Mouse (Mus musculus): ENCODE results near the gene Ncln. TPM values are rescaled to one million over a fixed set of nuclear protein-coding genes. Genes with fewer than 3 reads are reported as not detected.

Gene Ncln
- total and polyA plus RNA-seq, 2 experiments from 2014 or later = 66.5 to 124 TPM

- H3K9ac ChIP-seq (replicated peaks; ENCODE audit: low read length) = peak overlapping the region; percentile 35; the same call in 1 of the 2 replicates
- ATAC-seq (peak; percentile 24), DNase-seq (ENCODE audit: low spot score) (peak; percentile 81)
- no peaks in the 10 kb centered on the region for H3K36me3 ChIP-seq (ENCODE audit: insufficient read depth, low read length)
- WGBS = 11% methylated on average over 36 of the region's 36 CpGs
- H3K4me1 ChIP-seq (ENCODE audit: insufficient read depth, low read length) = no peaks in the 10 kb centered on the region
- H3K27ac ChIP-seq = no peak overlapping the region
- peak; percentile 100 for TF ChIP-seq CTCF (IDR thresholded peaks at IDR 0.05; ENCODE audit: low read depth)
- peak overlapping the region; percentile 38 for H3K4me3 ChIP-seq (ENCODE audit: low read length)
- H3K9me3 ChIP-seq (ENCODE audit: low read length) = no peaks in the 10 kb centered on the region
- peak overlapping the region; percentile 64 for H3K4me2 ChIP-seq (ENCODE audit: low read depth, low read length)
- H3K27me3 ChIP-seq (ENCODE audit: insufficient read depth, low read length) = no peaks in the 10 kb centered on the region
Measured at GRCm38 (mm10) chr10:81502658-81503057, 6.5 kb upstream of the Ncln start.

GRCm38 (mm10) chr10:81501863-81502262, 5.7 kb upstream of the Ncln start:
- Histone ChIP-seq H3K36me3 (ENCODE audit: insufficient read depth, low read length) (no peaks in the 10 kb centered on the region), H3K27ac (no peak overlapping the region), H3K4me2 (ENCODE audit: low read depth, low read length) (no peak overlapping the region), H3K4me1 (ENCODE audit: insufficient read depth, low read length) (0 out of 2 replicates have a peak, but pooled peaks cover 4% of the 10 kb centered on the region), H3K27me3 (ENCODE audit: insufficient read depth, low read length) (no peaks in the 10 kb centered on the region), H3K9ac (replicated peaks; ENCODE audit: low read length) (no peak overlapping the region), H3K9me3 (ENCODE audit: low read length) (no peaks in the 10 kb centered on the region), H3K4me3 (ENCODE audit: low read length) (no peak overlapping the region)
- ATAC-seq = no peak
- 89% methylated on average over 5 of the region's 5 CpGs for WGBS
- DNase-seq (ENCODE audit: low spot score) = no peak
- TF ChIP-seq CTCF (IDR thresholded peaks at IDR 0.05; ENCODE audit: low read depth) = no peak

GRCm38 (mm10) chr10:81500032-81500431, 3.8 kb upstream of the Ncln start, which contains the start of gene S1pr4:
S1pr4 (minus strand) TSS chr10:81500132.
- DNase-seq (ENCODE audit: low spot score) (no peak), ATAC-seq (no peak)
- H3K9ac ChIP-seq (replicated peaks; ENCODE audit: low read length) = no peak within 1 kb of the TSS
- H3K27me3 ChIP-seq (ENCODE audit: insufficient read depth, low read length) = no peaks in the 10 kb centered on the region
- no peak within 1 kb of the TSS for H3K4me2 ChIP-seq (ENCODE audit: low read depth, low read length)
- no peak within 1 kb of the TSS for H3K4me3 ChIP-seq (ENCODE audit: low read length)
- H3K4me1 ChIP-seq (ENCODE audit: insufficient read depth, low read length) = peaks cover 10% of the 10 kb centered on the region
- 86% methylated on average over 3 of the region's 3 CpGs for WGBS
- no peaks in the 10 kb centered on the region for H3K9me3 ChIP-seq (ENCODE audit: low read length)
- TF ChIP-seq CTCF (IDR thresholded peaks at IDR 0.05; ENCODE audit: low read depth) = no peak
- H3K36me3 ChIP-seq (ENCODE audit: insufficient read depth, low read length) = no peaks in the 10 kb centered on the region
- H3K27ac ChIP-seq = no peak within 1 kb of the TSS

GRCm38 (mm10) chr10:81499250-81499901, 3.2 kb upstream of the Ncln start:
- WGBS = 75% methylated on average over 23 of the region's 23 CpGs
- peaks cover 15% of the 10 kb centered on the region for H3K4me1 ChIP-seq (ENCODE audit: insufficient read depth, low read length)
- ATAC-seq = no peak
- 0 out of 2 replicates have a peak, but pooled peaks have one; percentile 1 for TF ChIP-seq CTCF (IDR thresholded peaks at IDR 0.05; ENCODE audit: low read depth)
- no peak overlapping the region for H3K9ac ChIP-seq (replicated peaks; ENCODE audit: low read length)
- H3K36me3 ChIP-seq (ENCODE audit: insufficient read depth, low read length) = no peaks in the 10 kb centered on the region
- no peaks in the 10 kb centered on the region for H3K27me3 ChIP-seq (ENCODE audit: insufficient read depth, low read length)
- no peaks in the 10 kb centered on the region for H3K9me3 ChIP-seq (ENCODE audit: low read length)
- DNase-seq (ENCODE audit: low spot score) = no peak
- no peak overlapping the region for H3K4me3 ChIP-seq (ENCODE audit: low read length)
- no peak overlapping the region for H3K27ac ChIP-seq
- no peak overlapping the region for H3K4me2 ChIP-seq (ENCODE audit: low read depth, low read length)

GRCm38 (mm10) chr10:81498316-81499249, 2.4 kb upstream of the Ncln start:
- no peak overlapping the region for H3K9ac ChIP-seq (replicated peaks; ENCODE audit: low read length)
- ATAC-seq (no peak), DNase-seq (ENCODE audit: low spot score) (no peak)
- peak; percentile 30; the same call in 1 of the 2 replicates for TF ChIP-seq CTCF (IDR thresholded peaks at IDR 0.05; ENCODE audit: low read depth)
- H3K4me3 ChIP-seq (ENCODE audit: low read length) = no peak overlapping the region
- H3K27me3 ChIP-seq (ENCODE audit: insufficient read depth, low read length) = no peaks in the 10 kb centered on the region
- H3K4me2 ChIP-seq (ENCODE audit: low read depth, low read length) = no peak overlapping the region
- H3K4me1 ChIP-seq (ENCODE audit: insufficient read depth, low read length) = peaks cover 15% of the 10 kb centered on the region
- WGBS = 82% methylated on average over 38 of the region's 38 CpGs
- no peak overlapping the region for H3K27ac ChIP-seq
- no peaks in the 10 kb centered on the region for H3K9me3 ChIP-seq (ENCODE audit: low read length)
- no peaks in the 10 kb centered on the region for H3K36me3 ChIP-seq (ENCODE audit: insufficient read depth, low read length)

- WGBS = 78% methylated on average over 17 of the region's 17 CpGs
- H3K9me3 ChIP-seq (ENCODE audit: low read length) = no peaks in the 10 kb centered on the region
- H3K27me3 ChIP-seq (ENCODE audit: insufficient read depth, low read length) = no peaks in the 10 kb centered on the region
- no peak overlapping the region; the same call in 1 of the 2 replicates for H3K9ac ChIP-seq (replicated peaks; ENCODE audit: low read length)
- H3K36me3 ChIP-seq (ENCODE audit: insufficient read depth, low read length) = peaks cover 2% of the 10 kb centered on the region; the same call in 1 of the 2 replicates
- ATAC-seq = no peak
- TF ChIP-seq CTCF (IDR thresholded peaks at IDR 0.05; ENCODE audit: low read depth) = 0 out of 2 replicates have a peak, but pooled peaks have one; percentile 4
- H3K4me1 ChIP-seq (ENCODE audit: insufficient read depth, low read length) = peaks cover 15% of the 10 kb centered on the region
- H3K4me2 ChIP-seq (ENCODE audit: low read depth, low read length) = peak overlapping the region; percentile 77
- H3K27ac ChIP-seq = no peak overlapping the region
- no peak overlapping the region for H3K4me3 ChIP-seq (ENCODE audit: low read length)
- no peak for DNase-seq (ENCODE audit: low spot score)
Measured at GRCm38 (mm10) chr10:81497401-81498270, 1.4 kb upstream of the Ncln start.

Data from hindbrain, postnatal 0 days (tissue).